Mouse (Mus musculus) liver, embryonic 14.5 days (tissue): ENCODE data around the gene Lrrc27. TPM values are rescaled to one million over a fixed set of nuclear protein-coding genes. Genes with fewer than 3 reads are reported as not detected.

Source experiments
- ATAC-seq: fragments of 200-750 bp; cut with Nextera tagmentation; 2 replicates; pipeline ENCODE4 v1.8.0; 2017; ENCODE audit warnings: moderate number of reproducible peaks, mild to moderate bottlenecking, moderate library complexity; ENCODE audit not compliant: insufficient read depth
- DNase-seq, 3 experiments: peaks; one replicate each; pipeline ENCODE4 v3.0.0-alpha.2; 2012 to 2013; ENCODE audit warnings: low read depth in 3 of 3, low spot score in 3 of 3
- H3K27ac ChIP-seq: fragments of 300-500 bp; sonication (generic); 2 replicates; pipeline ENCODE4 v1.5.1; 2014; ENCODE audit warnings: moderate library complexity, mild to moderate bottlenecking, control low read depth, inconsistent platforms
- H3K27me3 ChIP-seq: fragments of 300-500 bp; sonication (generic); 2 replicates; pipeline ENCODE4 v1.6.1; 2014; ENCODE audit warnings: mild to moderate bottlenecking, low read length, moderate library complexity; ENCODE audit not compliant: control insufficient read depth, insufficient read depth
- H3K36me3 ChIP-seq: fragments of 300-500 bp; sonication (generic); replicated peaks from 2 replicates; pipeline ENCODE4 v1.6.1; 2014; ENCODE audit warnings: low read depth; ENCODE audit not compliant: control insufficient read depth, insufficient read depth
- H3K4me1 ChIP-seq, 2 experiments: fragments of 200-500 bp in 1 of 2; fragments of 300-500 bp in 1 of 2; sonication (generic) in 1 of 2; replicated peaks; 2 replicates each; pipeline ENCODE4 v1.6.1; 2012 to 2014; ENCODE audit warnings: antibody characterized with exemption in 1 of 2, inconsistent platforms in 1 of 2, low read length in 1 of 2; ENCODE audit not compliant: control insufficient read depth in 2 of 2, insufficient read depth in 2 of 2
- H3K4me2 ChIP-seq: fragments of 300-500 bp; sonication (generic); 2 replicates; pipeline ENCODE4 v1.6.1; 2014; ENCODE audit warnings: low read depth, mild to moderate bottlenecking, control low read depth, moderate library complexity
- H3K4me3 ChIP-seq, 2 experiments: fragments of 200-500 bp in 1 of 2; fragments of 300-500 bp in 1 of 2; sonication (generic) in 1 of 2; 2 replicates each; pipeline ENCODE4 v1.5.1; 2012 to 2014; ENCODE audit warnings: low read depth in 2 of 2, low read length in 2 of 2, mild to moderate bottlenecking in 2 of 2, control low read depth in 1 of 2, inconsistent platforms in 1 of 2, moderate library complexity in 1 of 2; ENCODE audit not compliant: insufficient read depth in 1 of 2
- H3K9ac ChIP-seq: fragments of 300-500 bp; sonication (generic); replicated peaks from 2 replicates; pipeline ENCODE4 v1.6.1; 2014; ENCODE audit warnings: mild to moderate bottlenecking, control low read depth, moderate library complexity
- H3K9me3 ChIP-seq: fragments of 300-500 bp; sonication (generic); 2 replicates; pipeline ENCODE4 v1.6.1; 2016; ENCODE audit warnings: low read length, mixed read lengths; ENCODE audit not compliant: control insufficient read depth
- CTCF ChIP-seq: IDR thresholded peaks from 2 replicates; pipeline ENCODE4 v1.5.1; 2016; ENCODE audit warnings: antibody characterized with exemption, low read depth, control low read depth
- EP300 ChIP-seq: IDR thresholded peaks from 2 replicates; pipeline ENCODE4 v1.6.1; 2016; ENCODE audit warnings: antibody characterized with exemption, low read depth
- WGBS: fragments of 180-500 bp; shearing (Covaris S2); extraction: QIAGEN DNeasy Blood & Tissue Kit; methylation state at CpG from one replicate; pipeline ENCODE4 v1.1.7; 2014; ENCODE audit not compliant: insufficient replicate concordance; 5-methylcytosine and 5-hydroxymethylcytosine counted together
- polyA plus RNA-seq, 2 experiments: library from polyadenylated mRNA; depleted of rRNA in 1 of 2; stranded (reverse) in 1 of 2; unstranded in 1 of 2; fragments of >200 nt; fragmentation: Nextera tagmentation in 1 of 2; extraction: Ambion mirVana in 1 of 2; gene quantifications; 2 replicates each; pipeline versions ENCODE4 v1.2.1 to v1.2.3; 2012 to 2014

The Lrrc27 gene
- polyA plus RNA-seq, 2 experiments = 0.27 to 0.52 TPM

GRCm38 (mm10) chr7:139213751-139214150 is 963 bp downstream of the Lrrc27 start:
- no peak for ATAC-seq
- Histone ChIP-seq H3K9ac (no peak overlapping the region), H3K4me3 (peak overlapping the region in 1 of 2 experiments; percentile 57; a peak in 2 of 4 replicates)

GRCm38 (mm10) chr7:139214160-139214559 is 1.4 kb downstream of the Lrrc27 start:
- H3K4me3 ChIP-seq = no peak overlapping the region
- ATAC-seq = no peak
- H3K27me3 ChIP-seq = no peaks in the 10 kb centered on the region
- no peak overlapping the region for H3K9ac ChIP-seq
- peaks cover 0 to 5% of the 10 kb centered on the region in 2 experiments; a peak in 2 of 4 replicates for H3K4me1 ChIP-seq
- DNase-seq = no peak
- TF ChIP-seq CTCF (no peak), EP300 (no peak)
- H3K4me2 ChIP-seq = no peak overlapping the region
- no peak overlapping the region for H3K27ac ChIP-seq
- no peaks in the 10 kb centered on the region for H3K36me3 ChIP-seq
- 53% methylated on average over 3 of the region's 3 CpGs for WGBS
- no peaks in the 10 kb centered on the region for H3K9me3 ChIP-seq

More at GRCm38 (mm10) chr7:139213751-139214150, 963 bp downstream of the Lrrc27 start:
- Histone ChIP-seq H3K27me3 (no peaks in the 10 kb centered on the region), H3K36me3 (no peaks in the 10 kb centered on the region), H3K9me3 (no peaks in the 10 kb centered on the region), H3K4me1 (peaks cover 0 to 5% of the 10 kb centered on the region in 2 experiments; a peak in 2 of 4 replicates), H3K27ac (no peak overlapping the region), H3K4me2 (peak overlapping the region; percentile 80)
- no peak for TF ChIP-seq CTCF
- no peak for DNase-seq
- 69% methylated on average over 3 of the region's 3 CpGs for WGBS

GRCm38 (mm10) chr7:139214596-139215340 is 2.0 kb downstream of the Lrrc27 start:
- Histone ChIP-seq H3K9me3 (no peaks in the 10 kb centered on the region), H3K36me3 (no peaks in the 10 kb centered on the region), H3K4me3 (no peak overlapping the region), H3K9ac (no peak overlapping the region), H3K4me2 (no peak overlapping the region), H3K27me3 (no peaks in the 10 kb centered on the region), H3K27ac (no peak overlapping the region), H3K4me1 (peaks cover 0 to 5% of the 10 kb centered on the region in 2 experiments; a peak in 2 of 4 replicates)
- ATAC-seq (no peak), DNase-seq (no peak)
- 69% methylated on average over 14 of the region's 14 CpGs for WGBS
- no peak for TF ChIP-seq CTCF

GRCm38 (mm10) chr7:139215516-139215915 is 2.7 kb downstream of the Lrrc27 start:
- H3K9me3 ChIP-seq = no peaks in the 10 kb centered on the region
- H3K4me3 ChIP-seq = no peak overlapping the region
- TF ChIP-seq EP300 (no peak), CTCF (no peak)
- WGBS = 50% methylated on average over 1 of the region's 1 CpGs
- no peaks in the 10 kb centered on the region for H3K36me3 ChIP-seq
- no peak overlapping the region for H3K4me2 ChIP-seq
- ATAC-seq (no peak), DNase-seq (no peak)
- H3K9ac ChIP-seq = no peak overlapping the region
- H3K27ac ChIP-seq = no peak overlapping the region
- H3K4me1 ChIP-seq = peaks cover 0 to 5% of the 10 kb centered on the region in 2 experiments; a peak in 2 of 4 replicates
- no peaks in the 10 kb centered on the region for H3K27me3 ChIP-seq

GRCm38 (mm10) chr7:139215946-139216345 is 3.2 kb downstream of the Lrrc27 start:
- DNase-seq (no peak), ATAC-seq (no peak)
- Histone ChIP-seq H3K27me3 (no peaks in the 10 kb centered on the region), H3K27ac (no peak overlapping the region), H3K9ac (no peak overlapping the region), H3K4me2 (no peak overlapping the region), H3K4me3 (no peak overlapping the region), H3K9me3 (no peaks in the 10 kb centered on the region), H3K36me3 (no peaks in the 10 kb centered on the region), H3K4me1 (peaks cover 0 to 5% of the 10 kb centered on the region in 2 experiments; a peak in 2 of 4 replicates)
- WGBS = 71% methylated on average over 7 of the region's 7 CpGs
- TF ChIP-seq EP300 = no peak
- no peak for TF ChIP-seq CTCF
